Mouse (Mus musculus): Measurements from ENCODE around the gene Flvcr1.

DNA sequence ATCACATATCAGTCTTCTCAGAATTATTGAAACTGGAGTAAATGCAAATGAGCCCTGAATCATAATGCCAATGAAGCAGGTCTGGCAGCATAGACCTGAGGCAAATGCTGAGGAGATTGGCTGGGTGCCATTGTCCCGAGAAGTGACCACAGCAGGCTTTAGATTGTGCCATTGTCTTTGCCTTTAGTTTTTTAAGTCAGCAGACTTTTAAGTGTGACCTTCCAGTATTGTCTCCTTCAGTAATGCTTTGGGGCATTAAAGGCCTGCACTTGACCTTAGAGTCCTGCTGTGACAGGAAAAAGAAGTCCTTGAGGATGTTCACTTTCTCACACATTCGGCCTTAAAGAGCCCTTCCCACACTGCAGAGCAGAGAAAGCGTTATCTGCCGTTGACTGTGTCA is 44.3 kb upstream of the Flvcr1 start:
- TF ChIP-seq CTCF (IDR thresholded peaks at IDR 0.05; ENCODE audit: low read depth) (no peak), EP300 (optimal IDR thresholded peaks at IDR 0.05) (no peak)

Data from stomach, postnatal 0 days (tissue).